In genomic region chr7:113590330-113590729, GRCm38 (mm10) we compare ENCODE assay signal across 20 mouse cellular contexts.
DNase-seq lines count a peak whose midpoint lies in the region; ATAC-seq and TF ChIP-seq lines count a peak whose summit lies in the region.
"Had no signal": no experiment of that assay in that cellular context is flagged by ENCODE, and none has a peak within 500 bp of the region (broad histone marks: within the 10 kb centered on the region; RNA-seq: fewer than 3 reads in every experiment).

No protein-coding gene starts in this region.

- ATAC-seq in kidney, embryonic 16.5 days (ENCODE audit: low FRiP score, low TSS enrichment): peak; percentile 43; the same call in 1 of the 2 replicates
- no peak for ATAC-seq in lung, embryonic 16.5 days (ENCODE audit: low read depth)
- peak; percentile 4; the same call in 1 of the 2 replicates for ATAC-seq in stomach, postnatal 0 days (ENCODE audit: low FRiP score, low TSS enrichment)
- no peak for ATAC-seq in forebrain, embryonic 15.5 days (replicated peaks)
- ATAC-seq: forebrain, embryonic 14.5 days had no signal

- no peak for TF ChIP-seq POLR2A in kidney, adult 2 months (IDR thresholded peaks at IDR 0.05; ENCODE audit: low read depth, low read length)

- H3K9me3 ChIP-seq in kidney, embryonic 16.5 days (ENCODE audit: low read length): no peaks in the 10 kb centered on the region
- no peaks in the 10 kb centered on the region for H3K9me3 ChIP-seq in lung, embryonic 16.5 days (ENCODE audit: control insufficient read depth, low read length)
- H3K9me3 ChIP-seq in stomach, postnatal 0 days (ENCODE audit: control insufficient read depth, low read length): no peaks in the 10 kb centered on the region
- H3K9me3 ChIP-seq in forebrain, embryonic 15.5 days: no peaks in the 10 kb centered on the region
- H3K9me3 ChIP-seq: forebrain, embryonic 10.5 days; heart, embryonic 12.5 days; hindbrain, embryonic 10.5 days had no signal

- peaks cover 21% of the 10 kb centered on the region for H3K4me1 ChIP-seq in kidney, adult 2 months (ENCODE audit: control insufficient read depth, insufficient read depth, low read length)
- H3K4me1 ChIP-seq in kidney, embryonic 16.5 days (ENCODE audit: insufficient read depth, low read length): peaks cover 28% of the 10 kb centered on the region
- H3K4me1 ChIP-seq in lung, embryonic 16.5 days (replicated peaks; ENCODE audit: control insufficient read depth, insufficient read depth, low read length): peaks cover 8% of the 10 kb centered on the region
- H3K4me1 ChIP-seq in stomach, postnatal 0 days (replicated peaks; ENCODE audit: control insufficient read depth, insufficient read depth): no peaks in the 10 kb centered on the region
- no peaks in the 10 kb centered on the region for H3K4me1 ChIP-seq in forebrain, embryonic 15.5 days
- H3K4me1 ChIP-seq: forebrain, embryonic 10.5 days had no signal

- WGBS in kidney, adult 2 months: 36% methylated on average over 1 of the region's 1 CpGs
- 31% methylated on average over 1 of the region's 1 CpGs for WGBS in kidney, embryonic 16.5 days
- 29% methylated on average over 1 of the region's 1 CpGs for WGBS in lung, embryonic 16.5 days
- 29% methylated on average over 1 of the region's 1 CpGs for WGBS in stomach, postnatal 0 days
- WGBS in forebrain, embryonic 15.5 days: 73% methylated on average over 1 of the region's 1 CpGs

- TF ChIP-seq EP300 in stomach, postnatal 0 days (optimal IDR thresholded peaks at IDR 0.05): no peak

- no peak overlapping the region for H3K4me3 ChIP-seq in kidney, adult 2 months (ENCODE audit: insufficient read depth, low read depth, low read length)
- no peak overlapping the region for H3K4me3 ChIP-seq in kidney, embryonic 16.5 days (ENCODE audit: low read length)
- H3K4me3 ChIP-seq in lung, embryonic 16.5 days (ENCODE audit: low read length): no peak overlapping the region
- H3K4me3 ChIP-seq in stomach, postnatal 0 days (ENCODE audit: low read depth, low read length): no peak overlapping the region
- no peak overlapping the region for H3K4me3 ChIP-seq in forebrain, embryonic 15.5 days
- H3K4me3 ChIP-seq: erythroblast, embryonic 14.5 days; forebrain, embryonic 10.5 days; heart, embryonic 12.5 days; hindbrain, embryonic 10.5 days had no signal

- H3K27me3 ChIP-seq in kidney, adult 2 months (replicated peaks; ENCODE audit: control insufficient read depth, insufficient read depth, low read length): no peaks in the 10 kb centered on the region
- no peaks in the 10 kb centered on the region for H3K27me3 ChIP-seq in kidney, embryonic 16.5 days (ENCODE audit: insufficient read depth, low read length)
- H3K27me3 ChIP-seq in lung, embryonic 16.5 days (ENCODE audit: control insufficient read depth, insufficient read depth, low read depth, low read length): no peaks in the 10 kb centered on the region
- H3K27me3 ChIP-seq in stomach, postnatal 0 days (ENCODE audit: control insufficient read depth, insufficient read depth, low read length): no peaks in the 10 kb centered on the region
- no peaks in the 10 kb centered on the region for H3K27me3 ChIP-seq in forebrain, embryonic 15.5 days
- H3K27me3 ChIP-seq: CH12.LX; heart, embryonic 12.5 days had no signal

- no peak for DNase-seq in kidney, adult 2 months
- DNase-seq in kidney, postnatal 36 days: no peak
- no peak for DNase-seq in kidney, adult 11 months
- DNase-seq in lung, postnatal 14 days: no peak
- no peak for DNase-seq in stomach, postnatal 0 days (ENCODE audit: low spot score)
- DNase-seq: adrenal gland, adult 2 months; adrenal gland, postnatal 25 days; cerebellum, adult 18-20 months; cerebellum, adult 9-11 months; cerebellum, postnatal 36 days had no signal

- no peak for TF ChIP-seq CTCF in kidney, adult 2 months (conservative IDR thresholded peaks at IDR 0.05; ENCODE audit: insufficient read depth, insufficient read length, low read depth, low read length)
- no peak for TF ChIP-seq CTCF in stomach, postnatal 0 days (IDR thresholded peaks at IDR 0.05; ENCODE audit: low read depth)

- peak overlapping the region; percentile 13; the same call in 1 of the 2 replicates for H3K4me2 ChIP-seq in kidney, embryonic 16.5 days (replicated peaks; ENCODE audit: low read depth, low read length)
- H3K4me2 ChIP-seq in lung, embryonic 16.5 days (ENCODE audit: low read depth, low read length): no peak overlapping the region
- H3K4me2 ChIP-seq in stomach, postnatal 0 days (replicated peaks; ENCODE audit: low read depth): no peak overlapping the region
- H3K4me2 ChIP-seq in forebrain, embryonic 15.5 days (replicated peaks): no peak overlapping the region
- H3K4me2 ChIP-seq: heart, embryonic 12.5 days; hindbrain, embryonic 14.5 days had no signal

- peak overlapping the region; percentile 93; the same call in 1 of the 2 replicates for H3K27ac ChIP-seq in kidney, adult 2 months (ENCODE audit: insufficient read depth, low read depth, low read length)
- peak overlapping the region; percentile 91 for H3K27ac ChIP-seq in kidney, embryonic 16.5 days (ENCODE audit: low read length)
- H3K27ac ChIP-seq in lung, embryonic 16.5 days (ENCODE audit: low read length): peak overlapping the region; percentile 9; the same call in 1 of the 2 replicates
- peak overlapping the region; percentile 74 for H3K27ac ChIP-seq in stomach, postnatal 0 days (replicated peaks)
- no peak overlapping the region for H3K27ac ChIP-seq in forebrain, embryonic 15.5 days (replicated peaks)
- H3K27ac ChIP-seq: forebrain, embryonic 10.5 days; hindbrain, embryonic 10.5 days; hindbrain, embryonic 14.5 days had no signal

- no peaks in the 10 kb centered on the region for H3K36me3 ChIP-seq in kidney, adult 2 months (ENCODE audit: control insufficient read depth, insufficient read depth, low read length)
- H3K36me3 ChIP-seq in kidney, embryonic 16.5 days (ENCODE audit: insufficient read depth, low read length): no peaks in the 10 kb centered on the region
- H3K36me3 ChIP-seq in lung, embryonic 16.5 days (ENCODE audit: control insufficient read depth, insufficient read depth, low read length): no peaks in the 10 kb centered on the region
- H3K36me3 ChIP-seq in stomach, postnatal 0 days (ENCODE audit: control insufficient read depth, insufficient read depth, low read length): no peaks in the 10 kb centered on the region
- no peaks in the 10 kb centered on the region for H3K36me3 ChIP-seq in forebrain, embryonic 15.5 days
- H3K36me3 ChIP-seq: forebrain, embryonic 10.5 days; heart, embryonic 12.5 days; hindbrain, embryonic 10.5 days had no signal

- H3K9ac ChIP-seq in kidney, embryonic 16.5 days (replicated peaks; ENCODE audit: low read length): no peak overlapping the region
- H3K9ac ChIP-seq in lung, embryonic 16.5 days (ENCODE audit: low read length): no peak overlapping the region
- no peak overlapping the region for H3K9ac ChIP-seq in stomach, postnatal 0 days (ENCODE audit: low read length)
- no peak overlapping the region for H3K9ac ChIP-seq in forebrain, embryonic 15.5 days (replicated peaks)
- H3K9ac ChIP-seq: heart, embryonic 12.5 days; hindbrain, embryonic 14.5 days had no signal

Comparison
In these comparisons a context has a peak if more than half of its experiments do, and no peak if none do; other contexts are left out.
1. ATAC-seq: peak in kidney, embryonic 16.5 days (single experiment) and stomach, postnatal 0 days (single experiment); none in lung, embryonic 16.5 days (single experiment) and forebrain, embryonic 15.5 days (single experiment).